Mouse (Mus musculus): ENCODE measurements around the gene Atp8b2.
A peak's percentile ranks its signal among the peaks of the same experiment; 100 is the strongest.

Atp8b2 gene

GRCm38 (mm10) chr3:89963221-89963763 lies at the start of gene Atp8b2:
Atp8b2 (minus strand) TSS chr3:89963508.
- no peak for ATAC-seq (ENCODE audit: insufficient number of reproducible peaks, low FRiP score, low TSS enrichment)

- no peak for ATAC-seq (ENCODE audit: insufficient number of reproducible peaks, low FRiP score, low TSS enrichment)
These were observed 47.0 kb upstream of the Atp8b2 start for GRCm38 (mm10) chr3:90010291-90010690.

- ATAC-seq (ENCODE audit: insufficient number of reproducible peaks, low FRiP score, low TSS enrichment) = no peak
These were observed 40.9 kb upstream of the Atp8b2 start for GRCm38 (mm10) chr3:90004091-90004796.

GRCm38 (mm10) chr3:89999830-90000229 lies 36.5 kb upstream of the Atp8b2 start:
- no peak for ATAC-seq (ENCODE audit: insufficient number of reproducible peaks, low FRiP score, low TSS enrichment)

- ATAC-seq (ENCODE audit: insufficient number of reproducible peaks, low FRiP score, low TSS enrichment) = 0 out of 2 replicates have a peak, but pooled peaks have one; percentile 16
These were observed 35.8 kb upstream of the Atp8b2 start for GRCm38 (mm10) chr3:89999090-89999489.

GRCm38 (mm10) chr3:89998612-89999054 lies 35.3 kb upstream of the Atp8b2 start, which contains the start of gene Hax1:
Hax1 (minus strand) TSS chr3:89998780.
- peak; percentile 78 for ATAC-seq (ENCODE audit: insufficient number of reproducible peaks, low FRiP score, low TSS enrichment)

- 0 out of 2 replicates have a peak, but pooled peaks have one; percentile 9 for ATAC-seq (ENCODE audit: insufficient number of reproducible peaks, low FRiP score, low TSS enrichment)
These were observed 34.6 kb upstream of the Atp8b2 start for GRCm38 (mm10) chr3:89997791-89998495.

GRCm38 (mm10) chr3:89994807-89995515 lies 31.7 kb upstream of the Atp8b2 start:
- ATAC-seq (ENCODE audit: insufficient number of reproducible peaks, low FRiP score, low TSS enrichment) = no peak

- no peak for ATAC-seq (ENCODE audit: insufficient number of reproducible peaks, low FRiP score, low TSS enrichment)
These were observed 24.5 kb upstream of the Atp8b2 start for GRCm38 (mm10) chr3:89987822-89988221.

- ATAC-seq (ENCODE audit: insufficient number of reproducible peaks, low FRiP score, low TSS enrichment) = no peak
These were observed 23.9 kb upstream of the Atp8b2 start for GRCm38 (mm10) chr3:89987211-89987610.

- ATAC-seq (ENCODE audit: insufficient number of reproducible peaks, low FRiP score, low TSS enrichment) = no peak
These were observed 19.1 kb upstream of the Atp8b2 start for GRCm38 (mm10) chr3:89982426-89982825.

- ATAC-seq (ENCODE audit: insufficient number of reproducible peaks, low FRiP score, low TSS enrichment) = no peak
These were observed 13.6 kb upstream of the Atp8b2 start for GRCm38 (mm10) chr3:89976859-89977258.

GRCm38 (mm10) chr3:89968509-89968908 lies 5.2 kb upstream of the Atp8b2 start:
- no peak for ATAC-seq (ENCODE audit: insufficient number of reproducible peaks, low FRiP score, low TSS enrichment)

GRCm38 (mm10) chr3:89966946-89967345 lies 3.6 kb upstream of the Atp8b2 start:
- ATAC-seq (ENCODE audit: insufficient number of reproducible peaks, low FRiP score, low TSS enrichment) = no peak

- ATAC-seq (ENCODE audit: insufficient number of reproducible peaks, low FRiP score, low TSS enrichment) = no peak
These were observed 2.7 kb upstream of the Atp8b2 start for GRCm38 (mm10) chr3:89965972-89966371.

GRCm38 (mm10) chr3:89965557-89965956 lies 2.2 kb upstream of the Atp8b2 start:
- ATAC-seq (ENCODE audit: insufficient number of reproducible peaks, low FRiP score, low TSS enrichment) = no peak

GRCm38 (mm10) chr3:89963926-89964739 lies 825 bp upstream of the Atp8b2 start:
- 0 out of 2 replicates have a peak, but pooled peaks have one; percentile 24 for ATAC-seq (ENCODE audit: insufficient number of reproducible peaks, low FRiP score, low TSS enrichment)

GRCm38 (mm10) chr3:89962751-89963220 lies 522 bp downstream of the Atp8b2 start:
- no peak for ATAC-seq (ENCODE audit: insufficient number of reproducible peaks, low FRiP score, low TSS enrichment)

GRCm38 (mm10) chr3:89962059-89962750 lies 1.1 kb downstream of the Atp8b2 start:
- ATAC-seq (ENCODE audit: insufficient number of reproducible peaks, low FRiP score, low TSS enrichment) = no peak

Measured in cerebellum, adult (tissue).